Comparison of ENCODE assay signal across 23 mouse cellular contexts in the genomic region with DNA sequence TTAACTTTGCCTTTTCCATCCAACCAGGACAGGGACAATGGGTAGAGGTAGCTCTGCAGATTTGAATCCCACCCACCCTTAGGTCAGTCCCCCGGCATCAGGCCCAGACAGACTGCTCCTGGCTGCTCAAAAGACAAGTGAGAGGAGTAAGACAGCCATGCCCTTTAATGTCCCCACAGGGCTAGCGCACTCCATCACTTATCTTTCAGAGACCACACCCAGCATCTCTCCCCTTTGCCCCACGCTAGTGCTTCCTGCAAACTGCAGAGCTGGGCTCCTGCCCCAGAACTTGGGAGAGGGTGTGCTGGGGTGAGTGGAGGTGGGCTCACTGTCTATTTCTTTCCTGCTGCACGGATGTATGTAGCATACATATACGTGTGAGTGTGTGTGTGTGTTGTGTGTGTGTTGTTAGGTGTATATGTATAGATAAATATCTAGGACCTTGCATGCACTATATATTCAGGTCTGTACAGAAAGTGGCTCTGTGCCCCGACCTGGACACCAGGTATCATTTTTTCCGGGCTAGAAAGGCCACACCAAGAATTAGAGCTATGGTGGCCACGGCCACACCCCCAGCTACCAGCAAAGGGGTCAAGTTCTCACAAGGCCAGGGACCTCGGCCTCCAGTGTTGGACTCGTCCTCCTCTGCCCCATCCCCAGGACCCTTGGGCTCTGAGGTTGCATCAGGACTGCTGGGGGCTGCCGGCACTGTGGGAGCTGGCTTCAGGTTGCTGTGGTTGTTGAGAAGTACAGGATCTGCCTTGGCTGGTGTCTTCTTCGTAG. TPM values are rescaled to one million over a fixed set of nuclear protein-coding genes. Genes with fewer than 3 reads are reported as not detected.
A peak's percentile ranks its signal among the peaks of the same experiment; 100 is the strongest.
DNase-seq lines count a peak whose midpoint lies in the region; ATAC-seq and TF ChIP-seq lines count a peak whose summit lies in the region.
"Had no signal": no experiment of that assay in that cellular context is flagged by ENCODE, and none has a peak within 500 bp of the region (broad histone marks: within the 10 kb centered on the region; RNA-seq: fewer than 3 reads in every experiment).

No protein-coding gene starts in this region.

- H3K9me3 ChIP-seq in E14TG2a.4 (ENCODE audit: low read length): no peaks in the 10 kb centered on the region
- H3K9me3 ChIP-seq: embryonic facial prominence, embryonic 12.5 days; embryonic facial prominence, embryonic 15.5 days; forebrain, embryonic 13.5 days; hindbrain, embryonic 10.5 days had no signal

- 82% methylated on average over 12 of the region's 12 CpGs for WGBS in lung, adult 2 months

- DNase-seq in heart, adult 11 months: peak; percentile 83
- DNase-seq in heart, postnatal 25 days (ENCODE audit: low spot score): no peak
- no peak for DNase-seq in lung, adult 2 months
- DNase-seq: adrenal gland, adult 8-10 months; adrenal gland, postnatal 25 days; cerebellum, postnatal 14 days; gastrocnemius, postnatal 10 days; gastrocnemius, postnatal 36 days; heart, postnatal 36 days had no signal

- no peak for TF ChIP-seq CTCF in E14TG2a.4 (conservative IDR thresholded peaks at IDR 0.05; ENCODE audit: low read length)
- TF ChIP-seq CTCF in cortical plate, adult 2 months (IDR thresholded peaks at IDR 0.05; ENCODE audit: extremely low read depth, insufficient read depth, low read length): no peak
- no peak for TF ChIP-seq CTCF in lung, adult 2 months (IDR thresholded peaks at IDR 0.05; ENCODE audit: insufficient read depth, low read length)

- H3K27me3 ChIP-seq in E14TG2a.4 (ENCODE audit: insufficient read depth, low read length): no peaks in the 10 kb centered on the region; the same call in 1 of the 2 replicates
- H3K27me3 ChIP-seq: embryonic facial prominence, embryonic 12.5 days; embryonic facial prominence, embryonic 15.5 days; forebrain, embryonic 13.5 days had no signal

- 0 out of 2 replicates have a peak, but pooled peaks have one; percentile 10 for TF ChIP-seq POLR2A in cortical plate, adult 2 months (IDR thresholded peaks at IDR 0.05; ENCODE audit: extremely low read depth, insufficient read depth, low read length)
- TF ChIP-seq POLR2A in lung, adult 2 months (IDR thresholded peaks at IDR 0.05; ENCODE audit: borderline replicate concordance, extremely low read depth, low read depth, low read length): no peak

- intact Hi-C loops in heart, postnatal 25 days (cut with DNase I): no loop called here

- ATAC-seq in megakaryocyte-erythroid progenitor cell, adult 5-6 weeks (replicated peaks; ENCODE audit: low FRiP score, low TSS enrichment, poor library complexity, severe bottlenecking): peak; percentile 58; the same call in 1 of the 2 replicates
- ATAC-seq: activated CD4-positive, CD25-positive, alpha-beta regulatory T cell, adult 4 months; forebrain, embryonic 13.5 days; forebrain, embryonic 16.5 days; intestine, postnatal 0 days had no signal

- H3K4me1 ChIP-seq in E14TG2a.4 (replicated peaks; ENCODE audit: low read depth, low read length): peaks cover 72% of the 10 kb centered on the region
- H3K4me1 ChIP-seq in cortical plate, adult 2 months (ENCODE audit: control insufficient read depth, insufficient read depth, low read length): no peaks in the 10 kb centered on the region
- no peaks in the 10 kb centered on the region; the same call in 1 of the 2 replicates for H3K4me1 ChIP-seq in lung, adult 2 months (ENCODE audit: control insufficient read depth, insufficient read depth, low read length)

- H3K4me3 ChIP-seq in E14TG2a.4 (replicated peaks; ENCODE audit: low read length): peak overlapping the region; percentile 46; the same call in 1 of the 2 replicates
- no peak overlapping the region for H3K4me3 ChIP-seq in cortical plate, adult 2 months (ENCODE audit: insufficient read depth, low read length)
- H3K4me3 ChIP-seq in lung, adult 2 months (replicated peaks; ENCODE audit: extremely low read depth, low read depth, low read length): no peak overlapping the region
- H3K4me3 ChIP-seq: embryonic facial prominence, embryonic 12.5 days; embryonic facial prominence, embryonic 15.5 days; erythroblast, embryonic 14.5 days; forebrain, embryonic 13.5 days; hindbrain, embryonic 10.5 days had no signal

- H3K27ac ChIP-seq in cortical plate, adult 2 months (ENCODE audit: insufficient read depth, low read length): no peak overlapping the region
- H3K27ac ChIP-seq: embryonic facial prominence, embryonic 12.5 days; embryonic facial prominence, embryonic 15.5 days; forebrain, embryonic 13.5 days; hindbrain, embryonic 10.5 days; hindbrain, embryonic 14.5 days had no signal

- peaks cover 21% of the 10 kb centered on the region for H3K36me3 ChIP-seq in E14TG2a.4 (ENCODE audit: insufficient read depth, low read length)

RNA-seq across cellular contexts. Expression of a gene that starts 2.2 kb away (rescaled TPM):
- under 1 TPM; 0.75 to 0.84 TPM for total RNA-seq in heart, postnatal 25 days (2021)
- 228 and 231 TPM in 2 replicates for polyA plus RNA-seq in cortical plate, adult 2 months (2012; rRNA removed)
- not detected in 2 replicates for total RNA-seq in megakaryocyte-erythroid progenitor cell, adult 5-6 weeks (2014; fragmentation: Nextera tagmentation)
- not detected in 2 replicates for total RNA-seq in megakaryocyte-erythroid progenitor cell, adult 5-6 weeks (2017)
- polyA plus RNA-seq in lung, adult 2 months (2012; rRNA removed): 0.38 and 0.56 TPM in 2 replicates
- total RNA-seq: granulocyte monocyte progenitor cell, adult 5-6 weeks had no signal
- polyA plus RNA-seq: activated CD4-positive, CD25-positive, alpha-beta regulatory T cell, adult 4 months; CD4-positive, CD25-positive, alpha-beta regulatory T cell, adult 4 months; erythroblast, embryonic 14.5 days had no signal

RNA-seq across cellular contexts. Expression of a gene that starts 10.6 kb away (rescaled TPM):
- 10 to 100 TPM; 58.8 to 72.6 TPM for total RNA-seq in heart, postnatal 25 days (2021)
- 242 and 244 TPM in 2 replicates for polyA plus RNA-seq in cortical plate, adult 2 months (2012; rRNA removed)
- total RNA-seq in megakaryocyte-erythroid progenitor cell, adult 5-6 weeks (2014; fragmentation: Nextera tagmentation): 25.9 and 45.2 TPM in 2 replicates
- 3.4 and 6.7 TPM in 2 replicates for total RNA-seq in megakaryocyte-erythroid progenitor cell, adult 5-6 weeks (2017)
- 47.3 and 48.6 TPM in 2 replicates for polyA plus RNA-seq in lung, adult 2 months (2012; rRNA removed)

RNA-seq across cellular contexts. Expression of a gene that starts 13.2 kb away (rescaled TPM):
- 10 to 100 TPM; 13.8 to 14.2 TPM for total RNA-seq in heart, postnatal 25 days (2021)
- polyA plus RNA-seq in cortical plate, adult 2 months (2012; rRNA removed): 57.0 and 58.9 TPM in 2 replicates
- total RNA-seq in megakaryocyte-erythroid progenitor cell, adult 5-6 weeks (2014; fragmentation: Nextera tagmentation): 26.8 and 33.7 TPM in 2 replicates
- total RNA-seq in megakaryocyte-erythroid progenitor cell, adult 5-6 weeks (2017): 10.9 and 13.9 TPM in 2 replicates
- polyA plus RNA-seq in lung, adult 2 months (2012; rRNA removed): 57.1 and 64.8 TPM in 2 replicates

RNA-seq across cellular contexts. Expression of a gene that starts 16.7 kb away (rescaled TPM):
- total RNA-seq in heart, postnatal 25 days (2021): under 1 TPM; 0.39 to 0.86 TPM
- polyA plus RNA-seq in cortical plate, adult 2 months (2012; rRNA removed): 2.7 and 2.8 TPM in 2 replicates
- total RNA-seq in megakaryocyte-erythroid progenitor cell, adult 5-6 weeks (2014; fragmentation: Nextera tagmentation): 46.5 and 64.8 TPM in 2 replicates
- total RNA-seq in megakaryocyte-erythroid progenitor cell, adult 5-6 weeks (2017): 7.5 and 14.3 TPM in 2 replicates
- polyA plus RNA-seq in lung, adult 2 months (2012; rRNA removed): 6.7 and 7.1 TPM in 2 replicates

RNA-seq across cellular contexts. Expression of a gene that starts 20.0 kb away (rescaled TPM):
- total RNA-seq in heart, postnatal 25 days (2021): 100 to 1,000 TPM; 862 to 950 TPM
- polyA plus RNA-seq in cortical plate, adult 2 months (2012; rRNA removed): 611 and 653 TPM in 2 replicates
- 4,458 and 6,012 TPM in 2 replicates for total RNA-seq in megakaryocyte-erythroid progenitor cell, adult 5-6 weeks (2014; fragmentation: Nextera tagmentation)
- 2,286 and 2,743 TPM in 2 replicates for total RNA-seq in megakaryocyte-erythroid progenitor cell, adult 5-6 weeks (2017)
- polyA plus RNA-seq in lung, adult 2 months (2012; rRNA removed): 415 and 591 TPM in 2 replicates
